Mouse (Mus musculus): ENCODE data around the gene Slc35f4.

- TF ChIP-seq CTCF (IDR thresholded peaks at IDR 0.05; ENCODE audit: control insufficient read depth, insufficient read depth, insufficient replicate concordance, low read depth, low read length) (no peak), POLR2A (IDR thresholded peaks at IDR 0.05; ENCODE audit: control insufficient read depth, low read depth, low read length) (no peak)
These were observed 235.7 kb downstream of the Slc35f4 start for GRCm38 (mm10) chr14:49290029-49290745.
